Mouse (Mus musculus) myocyte (in vitro differentiated cells): ENCODE data around the gene Nek8. TPM values are rescaled to one million over a fixed set of nuclear protein-coding genes. Genes with fewer than 3 reads are reported as not detected.

ENCODE experiments used
- H3K27me3 ChIP-seq: one replicate; pipeline ENCODE4 v1.6.1; 2011; ENCODE audit not compliant: control insufficient read depth, insufficient read depth, insufficient read length
- H3K36me3 ChIP-seq: one replicate; pipeline ENCODE4 v1.6.1; 2011; ENCODE audit not compliant: control insufficient read depth, insufficient read depth
- H3K4me2 ChIP-seq: one replicate; pipeline ENCODE4 v1.6.1; 2011; ENCODE audit warnings: low read depth, control low read depth
- H3K4me3 ChIP-seq: one replicate; pipeline ENCODE4 v1.5.1; 2011; ENCODE audit warnings: mild to moderate bottlenecking, control low read depth, moderate library complexity
- H3K79me2 ChIP-seq: one replicate; pipeline ENCODE4 v1.6.1; 2011; ENCODE audit not compliant: control insufficient read depth, insufficient read depth
- H3ac ChIP-seq: one replicate; pipeline ENCODE4 v1.6.1; 2011; ENCODE audit not compliant: control insufficient read depth, insufficient read length
- CEBPB ChIP-seq: IDR thresholded peaks from 2 replicates; pipeline ENCODE4 v1.6.1; 2011; ENCODE audit warnings: mild to moderate bottlenecking, moderate library complexity; ENCODE audit not compliant: poor library complexity, insufficient read depth, severe bottlenecking
- E2F4 ChIP-seq: IDR thresholded peaks from one replicate; pipeline ENCODE4 v1.6.1; 2011; ENCODE audit warnings: mild to moderate bottlenecking, control low read depth, moderate library complexity; ENCODE audit not compliant: insufficient read depth
- MAX ChIP-seq: IDR thresholded peaks from one replicate; pipeline ENCODE4 v1.6.1; 2011; ENCODE audit warnings: low read depth, mild to moderate bottlenecking, control low read depth
- MYOD1 ChIP-seq, 3 experiments: IDR thresholded peaks; one replicate each; pipeline ENCODE4 v1.6.1; 2011; ENCODE audit warnings: control low read depth in 2 of 3, low read depth in 2 of 3, mild to moderate bottlenecking in 2 of 3, moderate library complexity in 1 of 3; ENCODE audit not compliant: insufficient read length in 2 of 3, control insufficient read depth in 1 of 3
- MYOG ChIP-seq, 3 experiments: IDR thresholded peaks; one replicate each; pipeline ENCODE4 v1.6.1; 2011; ENCODE audit warnings: control low read depth in 2 of 3, low read depth in 2 of 3, mild to moderate bottlenecking in 2 of 3; ENCODE audit not compliant: insufficient read length in 2 of 3, control insufficient read depth in 1 of 3, insufficient read depth in 1 of 3
- POLR2A ChIP-seq: IDR thresholded peaks from one replicate; pipeline ENCODE4 v1.6.1; 2011; ENCODE audit warnings: low read depth, mild to moderate bottlenecking, control low read depth, moderate library complexity; ENCODE audit not compliant: insufficient read length
- POLR2AphosphoS2 ChIP-seq: IDR thresholded peaks from one replicate; pipeline ENCODE4 v1.6.1; 2011; ENCODE audit warnings: low read depth, control low read depth; ENCODE audit not compliant: insufficient read length
- REST ChIP-seq: IDR thresholded peaks from one replicate; pipeline ENCODE4 v1.6.1; 2011; ENCODE audit warnings: mild to moderate bottlenecking, control low read depth, moderate library complexity; ENCODE audit not compliant: insufficient read depth, insufficient read length
- SRF ChIP-seq: IDR thresholded peaks from one replicate; pipeline ENCODE4 v1.6.1; 2011; ENCODE audit warnings: low read depth; ENCODE audit not compliant: control insufficient read depth, insufficient read length
- TCF12 ChIP-seq: IDR thresholded peaks from one replicate; pipeline ENCODE4 v1.6.1; 2011; ENCODE audit warnings: mild to moderate bottlenecking, control low read depth; ENCODE audit not compliant: poor library complexity, insufficient read depth, severe bottlenecking
- TCF3 ChIP-seq: IDR thresholded peaks from one replicate; pipeline ENCODE4 v1.6.1; 2011; ENCODE audit warnings: low read depth, control low read depth; ENCODE audit not compliant: insufficient read length
- USF1 ChIP-seq: IDR thresholded peaks from one replicate; pipeline ENCODE4 v1.6.1; 2011; ENCODE audit warnings: low read depth, mild to moderate bottlenecking, control low read depth, moderate library complexity
- polyA plus RNA-seq: library from polyadenylated mRNA; unstranded; fragments of >200 nt; fragmentation: generic; extraction: Trizol; gene quantifications from one replicate; pipeline ENCODE4 v1.2.1, GENCODE M21; 2012; ENCODE audit warnings: missing spikeins

Gene Nek8
- polyA plus RNA-seq, 1 experiment: 9.6 TPM

GRCm38 (mm10) chr11:78204287-78204686 is 27.8 kb upstream of the Nek8 start:
- Histone ChIP-seq H3K4me2 (no peak overlapping the region), H3K36me3 (peaks cover 4% of the 10 kb centered on the region), H3ac (no peak overlapping the region), H3K79me2 (no peaks in the 10 kb centered on the region), H3K4me3 (no peak overlapping the region), H3K27me3 (no peaks in the 10 kb centered on the region)
- TF ChIP-seq TCF12: no peak

GRCm38 (mm10) chr11:78202372-78202771 is 25.9 kb upstream of the Nek8 start:
- no peak overlapping the region for H3ac ChIP-seq
- no peak overlapping the region for H3K4me2 ChIP-seq
- H3K27me3 ChIP-seq: no peaks in the 10 kb centered on the region
- no peak overlapping the region for H3K4me3 ChIP-seq
- no peaks in the 10 kb centered on the region for H3K79me2 ChIP-seq
- TF ChIP-seq MYOD1 (IDR thresholded peaks at IDR 0.05; ENCODE audit: control insufficient read depth in 1 of 3, insufficient read length in 2 of 3, low read depth in 2 of 3) (no peak), REST (no peak), POLR2A (no peak), E2F4 (no peak), SRF (no peak), TCF3 (no peak), POLR2AphosphoS2 (no peak), USF1 (no peak), MYOG (IDR thresholded peaks at IDR 0.05; ENCODE audit: control insufficient read depth in 1 of 3, insufficient read depth in 1 of 3, insufficient read length in 2 of 3, low read depth in 2 of 3) (no peak), MAX (no peak), CEBPB (no peak), TCF12 (no peak)
- H3K36me3 ChIP-seq: peaks cover 4% of the 10 kb centered on the region

- TF ChIP-seq E2F4: no peak
- TF ChIP-seq MYOG (IDR thresholded peaks at IDR 0.05; ENCODE audit: control insufficient read depth in 1 of 3, insufficient read depth in 1 of 3, insufficient read length in 2 of 3, low read depth in 2 of 3): no peak
- no peak for TF ChIP-seq MAX
- no peak for TF ChIP-seq TCF3
- no peak for TF ChIP-seq CEBPB
- TF ChIP-seq MYOD1 (IDR thresholded peaks at IDR 0.05; ENCODE audit: control insufficient read depth in 1 of 3, insufficient read length in 2 of 3, low read depth in 2 of 3): no peak
- no peak for TF ChIP-seq SRF
- TF ChIP-seq USF1: no peak
- peaks cover 17% of the 10 kb centered on the region for H3K36me3 ChIP-seq
- H3ac ChIP-seq: no peak overlapping the region
- H3K4me2 ChIP-seq: no peak overlapping the region
- H3K27me3 ChIP-seq: no peaks in the 10 kb centered on the region
- no peaks in the 10 kb centered on the region for H3K79me2 ChIP-seq
- H3K4me3 ChIP-seq: no peak overlapping the region
Observed at GRCm38 (mm10) chr11:78195101-78195863, 18.8 kb upstream of the Nek8 start.

- no peak for TF ChIP-seq MYOG (IDR thresholded peaks at IDR 0.05; ENCODE audit: control insufficient read depth in 1 of 3, insufficient read depth in 1 of 3, insufficient read length in 2 of 3, low read depth in 2 of 3)
- no peak for TF ChIP-seq POLR2AphosphoS2
- TF ChIP-seq POLR2A: no peak
- no peak for TF ChIP-seq E2F4
- no peak for TF ChIP-seq TCF12
- TF ChIP-seq MAX: no peak
- H3K36me3 ChIP-seq: peaks cover 17% of the 10 kb centered on the region
- H3K4me2 ChIP-seq: no peak overlapping the region
- no peak overlapping the region for H3K4me3 ChIP-seq
- H3K79me2 ChIP-seq: no peaks in the 10 kb centered on the region
- no peak overlapping the region for H3ac ChIP-seq
- no peaks in the 10 kb centered on the region for H3K27me3 ChIP-seq
Observed at GRCm38 (mm10) chr11:78194411-78195100, 18.1 kb upstream of the Nek8 start.

GRCm38 (mm10) chr11:78193113-78193512 is 16.6 kb upstream of the Nek8 start, which contains the start of gene Proca1:
Proca1 (plus strand) TSS chr11:78193392.
- Histone ChIP-seq H3K36me3 (peaks cover 17% of the 10 kb centered on the region), H3K4me3 (no peak within 1 kb of the TSS), H3K4me2 (no peak within 1 kb of the TSS), H3K79me2 (no peaks in the 10 kb centered on the region), H3K27me3 (no peaks in the 10 kb centered on the region), H3ac (no peak within 1 kb of the TSS)
- TF ChIP-seq POLR2A: no peak
- no peak for TF ChIP-seq MYOD1 (IDR thresholded peaks at IDR 0.05; ENCODE audit: control insufficient read depth in 1 of 3, insufficient read length in 2 of 3, low read depth in 2 of 3)
- TF ChIP-seq TCF12: no peak
- TF ChIP-seq MYOG (IDR thresholded peaks at IDR 0.05; ENCODE audit: control insufficient read depth in 1 of 3, insufficient read depth in 1 of 3, insufficient read length in 2 of 3, low read depth in 2 of 3): no peak
- no peak for TF ChIP-seq MAX
- TF ChIP-seq USF1: no peak
